8 mouse cellular contexts compared by ENCODE assay signal in the genomic region with DNA sequence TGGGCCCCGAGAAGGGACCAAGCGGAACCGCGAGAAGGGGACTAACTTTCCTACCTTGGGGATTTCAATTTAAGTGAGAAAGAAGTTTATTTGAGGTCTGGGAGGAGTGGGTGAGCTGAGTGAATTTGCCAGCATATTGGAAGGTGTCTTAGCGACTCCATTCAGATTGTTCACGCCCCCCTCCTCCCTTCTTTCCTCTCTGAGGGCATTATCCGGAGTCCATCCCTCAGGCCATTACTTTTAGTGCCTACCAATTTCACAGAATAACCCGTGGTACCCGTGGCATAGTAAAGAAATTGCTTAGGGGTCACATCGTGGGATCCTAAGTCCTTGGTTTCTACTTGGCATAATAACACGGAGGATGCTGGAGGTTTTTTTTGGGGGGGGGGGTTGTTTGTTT. TPM values are rescaled to one million over a fixed set of nuclear protein-coding genes. Genes with fewer than 3 reads are reported as not detected.
A peak's percentile ranks its signal among the peaks of the same experiment; 100 is the strongest.
DNase-seq lines count a peak whose midpoint lies in the region; ATAC-seq and TF ChIP-seq lines count a peak whose summit lies in the region.

No protein-coding gene starts in this region.

- H3K4me1 ChIP-seq in cerebellum, adult 2 months (ENCODE audit: control insufficient read depth, insufficient read depth, low read length) = no peaks in the 10 kb centered on the region; the same call in 1 of the 2 replicates
- peaks cover 50% of the 10 kb centered on the region for H3K4me1 ChIP-seq in megakaryocyte, embryonic 14.5 days
- peaks cover 26% of the 10 kb centered on the region for H3K4me1 ChIP-seq in limb, embryonic 12.5 days (replicated peaks)
- peaks cover 26% of the 10 kb centered on the region; the same call in 1 of the 2 replicates for H3K4me1 ChIP-seq in stomach, embryonic 14.5 days (ENCODE audit: control insufficient read depth, insufficient read depth, low read length)

- no peak for ATAC-seq in cerebellum, adult (ENCODE audit: insufficient number of reproducible peaks, low FRiP score, low TSS enrichment)
- ATAC-seq in megakaryocyte, adult 5-6 weeks (ENCODE audit: poor library complexity, severe bottlenecking) = no peak
- peak; percentile 8; the same call in 1 of the 2 replicates for ATAC-seq in limb, embryonic 12.5 days (ENCODE audit: insufficient number of reproducible peaks, insufficient read depth, low FRiP score, low TSS enrichment, low read depth)
- ATAC-seq in stomach, embryonic 14.5 days (ENCODE audit: insufficient number of reproducible peaks, insufficient read depth, low FRiP score, low read depth) = no peak

- H3K9me3 ChIP-seq in megakaryocyte, embryonic 14.5 days = no peaks in the 10 kb centered on the region
- no peaks in the 10 kb centered on the region for H3K9me3 ChIP-seq in limb, embryonic 12.5 days
- no peaks in the 10 kb centered on the region for H3K9me3 ChIP-seq in stomach, embryonic 14.5 days (ENCODE audit: control insufficient read depth, low read depth, low read length)

- peak overlapping the region; percentile 75; the same call in 1 of the 2 replicates for H3K27ac ChIP-seq in cerebellum, adult 2 months (ENCODE audit: insufficient read depth, low read length)
- peak overlapping the region; percentile 94 for H3K27ac ChIP-seq in limb, embryonic 12.5 days
- H3K27ac ChIP-seq in stomach, embryonic 14.5 days (ENCODE audit: low read length) = peak overlapping the region; percentile 93

- no peaks in the 10 kb centered on the region for H3K36me3 ChIP-seq in megakaryocyte, embryonic 14.5 days (replicated peaks; ENCODE audit: low read length)
- no peaks in the 10 kb centered on the region for H3K36me3 ChIP-seq in limb, embryonic 12.5 days
- no peaks in the 10 kb centered on the region for H3K36me3 ChIP-seq in stomach, embryonic 14.5 days (ENCODE audit: control insufficient read depth, insufficient read depth, low read length)

- H3K27me3 ChIP-seq in cerebellum, adult 2 months (ENCODE audit: control insufficient read depth, insufficient read depth, low read length) = no peaks in the 10 kb centered on the region
- no peaks in the 10 kb centered on the region for H3K27me3 ChIP-seq in megakaryocyte, embryonic 14.5 days (replicated peaks)
- no peaks in the 10 kb centered on the region for H3K27me3 ChIP-seq in limb, embryonic 12.5 days
- H3K27me3 ChIP-seq in stomach, embryonic 14.5 days (ENCODE audit: control insufficient read depth, insufficient read depth, low read length) = no peaks in the 10 kb centered on the region

- no peak for TF ChIP-seq CTCF in cerebellum, adult 2 months (IDR thresholded peaks at IDR 0.05; ENCODE audit: borderline replicate concordance, insufficient read depth, low read depth, low read length)

- H3K4me3 ChIP-seq in cerebellum, adult 2 months (replicated peaks; ENCODE audit: insufficient read depth, low read depth, low read length) = peak overlapping the region; percentile 96
- H3K4me3 ChIP-seq in megakaryocyte, embryonic 14.5 days (replicated peaks) = peak overlapping the region; percentile 100
- peak overlapping the region; percentile 87 for H3K4me3 ChIP-seq in limb, embryonic 12.5 days (replicated peaks)
- H3K4me3 ChIP-seq in stomach, embryonic 14.5 days (ENCODE audit: low read depth, low read length) = peak overlapping the region; percentile 94

- 4% methylated on average over 11 of the region's 11 CpGs for WGBS in cerebellum, adult 2 months
- WGBS in limb, embryonic 12.5 days = under 1% methylated on average over 11 of the region's 11 CpGs
- 4% methylated on average over 11 of the region's 11 CpGs for whole genome bisulfite sequencing in stomach, embryonic 14.5 days

- DNase-seq in cerebellum, adult 2 months = no peak
- DNase-seq in frontal cortex, postnatal 14 days (ENCODE audit: low spot score in 2 of 2) = no peak
- DNase-seq in left cerebral cortex, postnatal 25 days (ENCODE audit: low spot score in 2 of 2) = no peak

- TF ChIP-seq POLR2A in cerebellum, adult 2 months (IDR thresholded peaks at IDR 0.05; ENCODE audit: borderline replicate concordance, insufficient read depth, low read length) = no peak

- intact Hi-C loops in left cerebral cortex, postnatal 25 days (cut with DNase I) = no loop called here

- H3K4me2 ChIP-seq in limb, embryonic 12.5 days = peak overlapping the region; percentile 100
- H3K4me2 ChIP-seq in stomach, embryonic 14.5 days (replicated peaks; ENCODE audit: low read depth, low read length) = peak overlapping the region; percentile 69

- peak overlapping the region; percentile 94 for H3K9ac ChIP-seq in limb, embryonic 12.5 days (replicated peaks)
- H3K9ac ChIP-seq in stomach, embryonic 14.5 days (replicated peaks; ENCODE audit: low read depth, low read length) = peak overlapping the region; percentile 88

RNA-seq across cellular contexts. Expression of gene Pdzd8, which starts 0.7 kb away (rescaled TPM):
- polyA plus RNA-seq in cerebellum, adult 2 months (2012; rRNA removed) = 20.7 and 21.0 TPM in 2 replicates
- 1.3 and 1.9 TPM in 2 replicates for polyA plus RNA-seq in megakaryocyte, embryonic 14.5 days (2012; ENCODE audit: insufficient read depth, low replicate concordance)
- 53.5 and 57.7 TPM in 2 replicates for total RNA-seq in megakaryocyte, adult 5-6 weeks (2015)
- total RNA-seq in megakaryocyte, adult 5-6 weeks (2017) = 48.7 and 58.5 TPM in 2 replicates
- polyA plus RNA-seq in limb, embryonic 12.5 days (2016; fragmentation: Nextera tagmentation; extraction: Ambion mirVana) = 16.8 and 18.1 TPM in 2 replicates
- polyA plus RNA-seq in stomach, embryonic 14.5 days (2014; fragmentation: Nextera tagmentation; extraction: Ambion mirVana) = 16.7 and 20.3 TPM in 2 replicates
- total RNA-seq in left cerebral cortex, postnatal 25 days (2021) = 10 to 100 TPM; 59.8 to 62.3 TPM

RNA-seq across cellular contexts. Expression of gene Rps12-ps3, which starts 24.2 kb away (rescaled TPM):
- 71.7 and 84.0 TPM in 2 replicates for polyA plus RNA-seq in cerebellum, adult 2 months (2012; rRNA removed)
- polyA plus RNA-seq in megakaryocyte, embryonic 14.5 days (2012; ENCODE audit: insufficient read depth, low replicate concordance) = 5.6 and 40.0 TPM in 2 replicates
- total RNA-seq in megakaryocyte, adult 5-6 weeks (2015) = 585 and 699 TPM in 2 replicates
- total RNA-seq in megakaryocyte, adult 5-6 weeks (2017) = 550 and 766 TPM in 2 replicates
- polyA plus RNA-seq in limb, embryonic 12.5 days (2016; fragmentation: Nextera tagmentation; extraction: Ambion mirVana) = 14.6 and 18.4 TPM in 2 replicates
- polyA plus RNA-seq in stomach, embryonic 14.5 days (2014; fragmentation: Nextera tagmentation; extraction: Ambion mirVana) = 30.0 and 53.3 TPM in 2 replicates
- 100 to 1,000 TPM; 186 to 191 TPM for total RNA-seq in left cerebral cortex, postnatal 25 days (2021)
